Mouse (Mus musculus) hematopoietic stem cell, adult 5-6 weeks (primary cell): ENCODE data around the gene Uvrag. TPM values are rescaled to one million over a fixed set of nuclear protein-coding genes. Genes with fewer than 3 reads are reported as not detected.

Source experiments
- ATAC-seq, 2 experiments: fragments of 125-278 bp in 1 of 2; replicated peaks in 1 of 2; 2 replicates each; pipeline ENCODE4 v1.8.0; 2016 to 2017; ENCODE audit warnings: inconsistent platforms in 2 of 2, mild to moderate bottlenecking in 2 of 2, moderate number of reproducible peaks in 2 of 2, low read depth in 1 of 2, moderate TSS enrichment in 1 of 2; ENCODE audit not compliant: low FRiP score in 2 of 2, poor library complexity in 2 of 2, severe bottlenecking in 2 of 2, insufficient read depth in 1 of 2, low TSS enrichment in 1 of 2
- total RNA-seq: library from RNA; stranded (forward); fragments of 172-1452, 232-1000 nt; gene quantifications from 2 replicates; pipeline ENCODE4 v1.2.3, GENCODE M21; 2017

Uvrag gene
- total RNA-seq, 1 experiment from 2014 or later, result 34.4 TPM

- ATAC-seq, result no peak
These were observed 261.8 kb downstream of the Uvrag start for GRCm38 (mm10) chr7:98879176-98879575.

GRCm38 (mm10) chr7:98876119-98876518 lies 264.8 kb downstream of the Uvrag start:
- no peak for ATAC-seq

GRCm38 (mm10) chr7:98875390-98875990 lies 265.5 kb downstream of the Uvrag start:
- no peak for ATAC-seq

GRCm38 (mm10) chr7:98874411-98874951 lies 266.5 kb downstream of the Uvrag start:
- ATAC-seq, result no peak

GRCm38 (mm10) chr7:98873316-98873715 lies 267.6 kb downstream of the Uvrag start:
- ATAC-seq, result no peak

- ATAC-seq, result no peak
These were observed 269.1 kb downstream of the Uvrag start for GRCm38 (mm10) chr7:98871882-98872281.

- no peak for ATAC-seq
These were observed 270.1 kb downstream of the Uvrag start for GRCm38 (mm10) chr7:98870791-98871190.

GRCm38 (mm10) chr7:98869070-98869469 lies 271.9 kb downstream of the Uvrag start:
- peak; percentile 83 to 84 for ATAC-seq

GRCm38 (mm10) chr7:98867794-98868150 lies 273.2 kb downstream of the Uvrag start:
- no peak for ATAC-seq

GRCm38 (mm10) chr7:98867053-98867793 lies 273.7 kb downstream of the Uvrag start:
- no peak for ATAC-seq

GRCm38 (mm10) chr7:98863969-98864718 lies 276.8 kb downstream of the Uvrag start:
- no peak for ATAC-seq

GRCm38 (mm10) chr7:98862994-98863393 lies 277.9 kb downstream of the Uvrag start:
- ATAC-seq, result no peak

- ATAC-seq, result no peak
These were observed 279.9 kb downstream of the Uvrag start for GRCm38 (mm10) chr7:98861002-98861401.

GRCm38 (mm10) chr7:98857094-98857493 lies 283.8 kb downstream of the Uvrag start:
- no peak for ATAC-seq

- ATAC-seq, result no peak
These were observed 284.8 kb downstream of the Uvrag start for GRCm38 (mm10) chr7:98856128-98856527.

GRCm38 (mm10) chr7:98855388-98855787 lies 285.6 kb downstream of the Uvrag start:
- ATAC-seq, result no peak

- ATAC-seq, result no peak
These were observed 287.1 kb downstream of the Uvrag start for GRCm38 (mm10) chr7:98853806-98854205.
